Mouse (Mus musculus): ENCODE results near the gene Car10. TPM values are rescaled to one million over a fixed set of nuclear protein-coding genes. Genes with fewer than 3 reads are reported as not detected.

Gene Car10
- polyA plus RNA-seq, 1 experiment from 2014 or later = 1.7 TPM

GRCm38 (mm10) chr11:93137841-93138240, 40.0 kb downstream of the Car10 start:
- no peak for ATAC-seq (ENCODE audit: low FRiP score)
- Histone ChIP-seq H3K4me3 (ENCODE audit: low read depth, low read length) (no peak overlapping the region), H3K9me3 (ENCODE audit: control insufficient read depth, low read length) (no peaks in the 10 kb centered on the region), H3K36me3 (ENCODE audit: control insufficient read depth, insufficient read depth, low read length) (no peaks in the 10 kb centered on the region), H3K27me3 (ENCODE audit: control insufficient read depth, insufficient read depth, low read length) (no peaks in the 10 kb centered on the region), H3K9ac (ENCODE audit: low read length) (no peak overlapping the region), H3K27ac (ENCODE audit: low read depth, low read length) (no peak overlapping the region), H3K4me2 (no peak overlapping the region), H3K4me1 (ENCODE audit: control insufficient read depth, insufficient read depth, low read length) (no peaks in the 10 kb centered on the region)
- 86% methylated on average over 1 of the region's 1 CpGs for WGBS
- no peak for DNase-seq (ENCODE audit: low spot score, missing footprints)

GRCm38 (mm10) chr11:93141727-93142126, 43.9 kb downstream of the Car10 start:
- DNase-seq (ENCODE audit: low spot score, missing footprints) (no peak), ATAC-seq (ENCODE audit: low FRiP score) (no peak)
- Histone ChIP-seq H3K27ac (ENCODE audit: low read depth, low read length) (no peak overlapping the region), H3K27me3 (ENCODE audit: control insufficient read depth, insufficient read depth, low read length) (no peaks in the 10 kb centered on the region), H3K4me3 (ENCODE audit: low read depth, low read length) (no peak overlapping the region), H3K9ac (ENCODE audit: low read length) (no peak overlapping the region), H3K9me3 (ENCODE audit: control insufficient read depth, low read length) (no peaks in the 10 kb centered on the region), H3K36me3 (ENCODE audit: control insufficient read depth, insufficient read depth, low read length) (no peaks in the 10 kb centered on the region), H3K4me2 (no peak overlapping the region), H3K4me1 (ENCODE audit: control insufficient read depth, insufficient read depth, low read length) (no peaks in the 10 kb centered on the region)
- WGBS = 81% methylated on average over 1 of the region's 1 CpGs

GRCm38 (mm10) chr11:93144544-93144943, 46.7 kb downstream of the Car10 start:
- ATAC-seq (ENCODE audit: low FRiP score) (no peak), DNase-seq (ENCODE audit: low spot score, missing footprints) (peak; percentile 90)
- 12% methylated on average over 2 of the region's 2 CpGs for WGBS

GRCm38 (mm10) chr11:93154910-93155309, 57.1 kb downstream of the Car10 start:
- H3K9me3 ChIP-seq (ENCODE audit: control insufficient read depth, low read length) = no peaks in the 10 kb centered on the region
- no peaks in the 10 kb centered on the region for H3K36me3 ChIP-seq (ENCODE audit: control insufficient read depth, insufficient read depth, low read length)
- ATAC-seq (ENCODE audit: low FRiP score) = no peak
- no peaks in the 10 kb centered on the region for H3K4me1 ChIP-seq (ENCODE audit: control insufficient read depth, insufficient read depth, low read length)
- WGBS = 65% methylated on average over 3 of the region's 3 CpGs
- H3K27me3 ChIP-seq (ENCODE audit: control insufficient read depth, insufficient read depth, low read length) = no peaks in the 10 kb centered on the region
- no peak overlapping the region for H3K9ac ChIP-seq (ENCODE audit: low read length)
- no peak overlapping the region for H3K27ac ChIP-seq (ENCODE audit: low read depth, low read length)
- no peak overlapping the region for H3K4me3 ChIP-seq (ENCODE audit: low read depth, low read length)
- no peak overlapping the region for H3K4me2 ChIP-seq
- DNase-seq (ENCODE audit: low spot score, missing footprints) = no peak

More at GRCm38 (mm10) chr11:93144544-93144943, 46.7 kb downstream of the Car10 start:
- H3K4me3 ChIP-seq (ENCODE audit: low read depth, low read length) = no peak overlapping the region
- H3K9ac ChIP-seq (ENCODE audit: low read length) = no peak overlapping the region
- no peaks in the 10 kb centered on the region for H3K36me3 ChIP-seq (ENCODE audit: control insufficient read depth, insufficient read depth, low read length)
- no peaks in the 10 kb centered on the region for H3K4me1 ChIP-seq (ENCODE audit: control insufficient read depth, insufficient read depth, low read length)
- no peak overlapping the region for H3K27ac ChIP-seq (ENCODE audit: low read depth, low read length)
- no peaks in the 10 kb centered on the region for H3K27me3 ChIP-seq (ENCODE audit: control insufficient read depth, insufficient read depth, low read length)
- no peaks in the 10 kb centered on the region for H3K9me3 ChIP-seq (ENCODE audit: control insufficient read depth, low read length)
- H3K4me2 ChIP-seq = no peak overlapping the region

GRCm38 (mm10) chr11:93172430-93172829, 74.6 kb downstream of the Car10 start:
- ATAC-seq (ENCODE audit: low FRiP score) = no peak
- H3K27me3 ChIP-seq (ENCODE audit: control insufficient read depth, insufficient read depth, low read length) = no peaks in the 10 kb centered on the region
- no peak overlapping the region for H3K27ac ChIP-seq (ENCODE audit: low read depth, low read length)

GRCm38 (mm10) chr11:93173533-93174308, 75.9 kb downstream of the Car10 start:
- Histone ChIP-seq H3K27me3 (ENCODE audit: control insufficient read depth, insufficient read depth, low read length) (no peaks in the 10 kb centered on the region), H3K9me3 (ENCODE audit: control insufficient read depth, low read length) (no peaks in the 10 kb centered on the region), H3K27ac (ENCODE audit: low read depth, low read length) (no peak overlapping the region), H3K4me1 (ENCODE audit: control insufficient read depth, insufficient read depth, low read length) (no peaks in the 10 kb centered on the region), H3K36me3 (ENCODE audit: control insufficient read depth, insufficient read depth, low read length) (no peaks in the 10 kb centered on the region), H3K9ac (ENCODE audit: low read length) (no peak overlapping the region), H3K4me3 (ENCODE audit: low read depth, low read length) (no peak overlapping the region), H3K4me2 (no peak overlapping the region)
- DNase-seq (ENCODE audit: low spot score, missing footprints) (no peak), ATAC-seq (ENCODE audit: low FRiP score) (no peak)
- WGBS = 88% methylated on average over 1 of the region's 1 CpGs

More at GRCm38 (mm10) chr11:93172430-93172829, 74.6 kb downstream of the Car10 start:
- Histone ChIP-seq H3K4me3 (ENCODE audit: low read depth, low read length) (no peak overlapping the region), H3K4me2 (no peak overlapping the region), H3K9me3 (ENCODE audit: control insufficient read depth, low read length) (no peaks in the 10 kb centered on the region), H3K36me3 (ENCODE audit: control insufficient read depth, insufficient read depth, low read length) (no peaks in the 10 kb centered on the region), H3K4me1 (ENCODE audit: control insufficient read depth, insufficient read depth, low read length) (no peaks in the 10 kb centered on the region), H3K9ac (ENCODE audit: low read length) (no peak overlapping the region)
- DNase-seq (ENCODE audit: low spot score, missing footprints) = no peak

GRCm38 (mm10) chr11:93185477-93185876, 87.6 kb downstream of the Car10 start:
- no peak overlapping the region for H3K9ac ChIP-seq (ENCODE audit: low read length)
- no peaks in the 10 kb centered on the region for H3K36me3 ChIP-seq (ENCODE audit: control insufficient read depth, insufficient read depth, low read length)
- WGBS = 87% methylated on average over 4 of the region's 4 CpGs
- DNase-seq (ENCODE audit: low spot score, missing footprints) (no peak), ATAC-seq (ENCODE audit: low FRiP score) (no peak)
- no peaks in the 10 kb centered on the region for H3K9me3 ChIP-seq (ENCODE audit: control insufficient read depth, low read length)
- H3K4me1 ChIP-seq (ENCODE audit: control insufficient read depth, insufficient read depth, low read length) = no peaks in the 10 kb centered on the region
- no peak overlapping the region for H3K27ac ChIP-seq (ENCODE audit: low read depth, low read length)
- no peak overlapping the region for H3K4me2 ChIP-seq
- no peak overlapping the region for H3K4me3 ChIP-seq (ENCODE audit: low read depth, low read length)
- H3K27me3 ChIP-seq (ENCODE audit: control insufficient read depth, insufficient read depth, low read length) = no peaks in the 10 kb centered on the region

- Histone ChIP-seq H3K4me1 (ENCODE audit: control insufficient read depth, insufficient read depth, low read length) (no peaks in the 10 kb centered on the region), H3K27me3 (ENCODE audit: control insufficient read depth, insufficient read depth, low read length) (no peaks in the 10 kb centered on the region), H3K27ac (ENCODE audit: low read depth, low read length) (no peak overlapping the region), H3K4me3 (ENCODE audit: low read depth, low read length) (no peak overlapping the region), H3K36me3 (ENCODE audit: control insufficient read depth, insufficient read depth, low read length) (no peaks in the 10 kb centered on the region), H3K9me3 (ENCODE audit: control insufficient read depth, low read length) (no peaks in the 10 kb centered on the region), H3K4me2 (no peak overlapping the region), H3K9ac (ENCODE audit: low read length) (no peak overlapping the region)
- 77% methylated on average over 2 of the region's 2 CpGs for WGBS
- no peak for DNase-seq (ENCODE audit: low spot score, missing footprints)
- ATAC-seq (ENCODE audit: low FRiP score) = no peak
These were observed 88.3 kb downstream of the Car10 start for GRCm38 (mm10) chr11:93186163-93186562.

- DNase-seq (ENCODE audit: low spot score, missing footprints) = no peak
- H3K36me3 ChIP-seq (ENCODE audit: control insufficient read depth, insufficient read depth, low read length) = no peaks in the 10 kb centered on the region
- no peak overlapping the region for H3K4me3 ChIP-seq (ENCODE audit: low read depth, low read length)
- 83% methylated on average over 5 of the region's 5 CpGs for WGBS
- H3K4me1 ChIP-seq (ENCODE audit: control insufficient read depth, insufficient read depth, low read length) = no peaks in the 10 kb centered on the region
- no peaks in the 10 kb centered on the region for H3K27me3 ChIP-seq (ENCODE audit: control insufficient read depth, insufficient read depth, low read length)
- no peak for ATAC-seq (ENCODE audit: low FRiP score)
- no peaks in the 10 kb centered on the region for H3K9me3 ChIP-seq (ENCODE audit: control insufficient read depth, low read length)
- no peak overlapping the region for H3K4me2 ChIP-seq
- H3K27ac ChIP-seq (ENCODE audit: low read depth, low read length) = no peak overlapping the region
- H3K9ac ChIP-seq (ENCODE audit: low read length) = no peak overlapping the region
These were observed 90.8 kb downstream of the Car10 start for GRCm38 (mm10) chr11:93188621-93189020.
